Mouse (Mus musculus) cerebellum, adult 2 months (tissue): ENCODE data around the gene Specc1l.

Experiments
- CTCF ChIP-seq: fragments of 200-500 bp; IDR thresholded peaks from 2 replicates; pipeline ENCODE4 v1.5.1; 2011; ENCODE audit warnings: low read depth, mild to moderate bottlenecking, control low read depth, low read length, moderate library complexity, borderline replicate concordance; ENCODE audit not compliant: insufficient read depth
- POLR2A ChIP-seq: fragments of 200-500 bp; IDR thresholded peaks from 2 replicates; pipeline ENCODE4 v1.6.1; 2011; ENCODE audit warnings: low read length, control low read depth, borderline replicate concordance; ENCODE audit not compliant: insufficient read depth

- no peak for TF ChIP-seq CTCF
- TF ChIP-seq POLR2A: no peak
These were observed 138.7 kb downstream of the Specc1l start for GRCm38 (mm10) chr10:75350564-75350963.
